ENCODE assay signal across 9 mouse cellular contexts in genomic region chr1:75244836-75245235, GRCm38 (mm10). TPM values are rescaled to one million over a fixed set of nuclear protein-coding genes. Genes with fewer than 3 reads are reported as not detected.
DNase-seq lines count a peak whose midpoint lies in the region; ATAC-seq and TF ChIP-seq lines count a peak whose summit lies in the region.
"Had no signal": no experiment of that assay in that cellular context is flagged by ENCODE, and none has a peak within 500 bp of the region (broad histone marks: within the 10 kb centered on the region; RNA-seq: fewer than 3 reads in every experiment).

No protein-coding gene starts in this region.

- H3K4me2 ChIP-seq in hindbrain, embryonic 15.5 days, result no peak overlapping the region
- H3K4me2 ChIP-seq in limb, embryonic 13.5 days (replicated peaks), result no peak overlapping the region
- no peak overlapping the region for H3K4me2 ChIP-seq in midbrain, postnatal 0 days (ENCODE audit: low read depth, low read length, poor library complexity, severe bottlenecking)

- H3K27me3 ChIP-seq in hindbrain, embryonic 15.5 days, result no peaks in the 10 kb centered on the region
- H3K27me3 ChIP-seq in limb, embryonic 13.5 days, result no peaks in the 10 kb centered on the region
- no peaks in the 10 kb centered on the region for H3K27me3 ChIP-seq in midbrain, postnatal 0 days (ENCODE audit: insufficient read depth, low read length)

- H3K4me1 ChIP-seq in hindbrain, embryonic 15.5 days (replicated peaks), result no peaks in the 10 kb centered on the region; the same call in 1 of the 2 replicates
- peaks cover 10% of the 10 kb centered on the region for H3K4me1 ChIP-seq in limb, embryonic 13.5 days
- H3K4me1 ChIP-seq in midbrain, postnatal 0 days (ENCODE audit: insufficient read depth, low read length), result no peaks in the 10 kb centered on the region

- no peak overlapping the region for H3K4me3 ChIP-seq in hindbrain, embryonic 15.5 days
- no peak overlapping the region for H3K4me3 ChIP-seq in limb, embryonic 13.5 days
- no peak overlapping the region for H3K4me3 ChIP-seq in midbrain, postnatal 0 days (ENCODE audit: low read depth, low read length)

- DNase-seq in heart, adult 18-20 months, result peak; percentile 50 to 69
- DNase-seq in heart, adult 9 months (ENCODE audit: low spot score in 2 of 2), result no peak
- peak; percentile 95 for DNase-seq in ES-CJ7 (ENCODE audit: low read depth, low spot score)
- peak; percentile 75 for DNase-seq in embryo, embryonic 10 days (ENCODE audit: low spot score)
- DNase-seq in midbrain, postnatal 0 days (ENCODE audit: low spot score), result peak; percentile 85
- DNase-seq in urinary bladder, postnatal 25 days (ENCODE audit: low spot score), result no peak

- no peak; the same call in 1 of the 2 replicates for TF ChIP-seq CTCF in midbrain, postnatal 0 days (IDR thresholded peaks at IDR 0.05)

- peak; percentile 74 for ATAC-seq in hindbrain, embryonic 15.5 days (ENCODE audit: low FRiP score, low read depth)
- ATAC-seq in limb, embryonic 13.5 days (ENCODE audit: low FRiP score, low read depth), result peak; percentile 60; the same call in 1 of the 2 replicates
- peak; percentile 54 for ATAC-seq in midbrain, postnatal 0 days (ENCODE audit: low FRiP score)

- H3K9ac ChIP-seq in hindbrain, embryonic 15.5 days, result no peak overlapping the region
- H3K9ac ChIP-seq in limb, embryonic 13.5 days, result no peak overlapping the region
- no peak overlapping the region for H3K9ac ChIP-seq in midbrain, postnatal 0 days (replicated peaks; ENCODE audit: low read length, poor library complexity, severe bottlenecking)

- H3K9me3 ChIP-seq in hindbrain, embryonic 15.5 days, result no peaks in the 10 kb centered on the region
- H3K9me3 ChIP-seq in limb, embryonic 13.5 days, result no peaks in the 10 kb centered on the region
- H3K9me3 ChIP-seq in midbrain, postnatal 0 days (ENCODE audit: low read length), result no peaks in the 10 kb centered on the region

- peaks cover 17% of the 10 kb centered on the region for H3K36me3 ChIP-seq in hindbrain, embryonic 15.5 days
- peaks cover 36% of the 10 kb centered on the region for H3K36me3 ChIP-seq in limb, embryonic 13.5 days
- H3K36me3 ChIP-seq in midbrain, postnatal 0 days (ENCODE audit: insufficient read depth, low read length), result peaks cover 23% of the 10 kb centered on the region

- 24% methylated on average over 4 of the region's 4 CpGs for WGBS in hindbrain, embryonic 15.5 days
- WGBS in limb, embryonic 13.5 days, result 24% methylated on average over 4 of the region's 4 CpGs
- 12% methylated on average over 4 of the region's 4 CpGs for WGBS in midbrain, postnatal 0 days

- no peak overlapping the region for H3K27ac ChIP-seq in hindbrain, embryonic 15.5 days (replicated peaks)
- no peak overlapping the region for H3K27ac ChIP-seq in limb, embryonic 13.5 days
- no peak overlapping the region for H3K27ac ChIP-seq in midbrain, postnatal 0 days (ENCODE audit: low read depth, low read length)

RNA-seq across cellular contexts. Expression of gene Dnajb2, which starts 8.6 kb away (rescaled TPM):
- 100 to 1,000 TPM; 123 to 127 TPM for total RNA-seq in heart, adult 18-20 months (2021)
- 72.5 and 85.0 TPM in 2 replicates for polyA plus RNA-seq in hindbrain, embryonic 15.5 days (2015; fragmentation: Nextera tagmentation; extraction: Ambion mirVana)
- polyA plus RNA-seq in limb, embryonic 13.5 days (2015; fragmentation: Nextera tagmentation; extraction: Ambion mirVana), result 41.9 and 45.4 TPM in 2 replicates
- 43.6 and 46.7 TPM in 2 replicates for total RNA-seq in midbrain, postnatal 0 days (2014; rRNA removed)
- polyA plus RNA-seq in midbrain, postnatal 0 days (2015; fragmentation: Nextera tagmentation; extraction: Ambion mirVana), result 61.7 and 65.1 TPM in 2 replicates

RNA-seq across cellular contexts. Expression of gene A630095N17Rik, which starts 12.9 kb away (rescaled TPM):
- not detected for total RNA-seq in heart, adult 18-20 months (2021)
- polyA plus RNA-seq in hindbrain, embryonic 15.5 days (2015; fragmentation: Nextera tagmentation; extraction: Ambion mirVana), result not detected in 2 replicates
- not detected in 2 replicates for polyA plus RNA-seq in limb, embryonic 13.5 days (2015; fragmentation: Nextera tagmentation; extraction: Ambion mirVana)
- not detected in 2 replicates for total RNA-seq in midbrain, postnatal 0 days (2014; rRNA removed)
- polyA plus RNA-seq in midbrain, postnatal 0 days (2015; fragmentation: Nextera tagmentation; extraction: Ambion mirVana), result not detected in 2 replicates
- total RNA-seq: left cerebral cortex, postnatal 10 days had no signal

RNA-seq across cellular contexts. Expression of gene Ptprn, which starts 19.5 kb away (rescaled TPM):
- 1 to 10 TPM; 1.2 to 2.0 TPM for total RNA-seq in heart, adult 18-20 months (2021)
- 30.4 and 33.5 TPM in 2 replicates for polyA plus RNA-seq in hindbrain, embryonic 15.5 days (2015; fragmentation: Nextera tagmentation; extraction: Ambion mirVana)
- polyA plus RNA-seq in limb, embryonic 13.5 days (2015; fragmentation: Nextera tagmentation; extraction: Ambion mirVana), result 0.23 and 0.24 TPM in 2 replicates
- 116 and 127 TPM in 2 replicates for total RNA-seq in midbrain, postnatal 0 days (2014; rRNA removed)
- polyA plus RNA-seq in midbrain, postnatal 0 days (2015; fragmentation: Nextera tagmentation; extraction: Ambion mirVana), result 51.4 and 52.2 TPM in 2 replicates

RNA-seq across cellular contexts. Expression of gene Tuba4a, which starts 25.2 kb away (rescaled TPM):
- 1,000 to 10,000 TPM in 1 of 2 experiments, 100 to 1,000 TPM in 1; 973 to 1,125 TPM for total RNA-seq in heart, adult 18-20 months (2021)
- 26.8 and 28.1 TPM in 2 replicates for polyA plus RNA-seq in hindbrain, embryonic 15.5 days (2015; fragmentation: Nextera tagmentation; extraction: Ambion mirVana)
- 22.7 and 27.1 TPM in 2 replicates for polyA plus RNA-seq in limb, embryonic 13.5 days (2015; fragmentation: Nextera tagmentation; extraction: Ambion mirVana)
- 99.2 and 165 TPM in 2 replicates for total RNA-seq in midbrain, postnatal 0 days (2014; rRNA removed)
- polyA plus RNA-seq in midbrain, postnatal 0 days (2015; fragmentation: Nextera tagmentation; extraction: Ambion mirVana), result 87.0 and 115 TPM in 2 replicates

RNA-seq across cellular contexts. Expression of gene Resp18, which starts 33.4 kb away (rescaled TPM):
- total RNA-seq in heart, adult 18-20 months (2021), result not detected
- 203 and 214 TPM in 2 replicates for polyA plus RNA-seq in hindbrain, embryonic 15.5 days (2015; fragmentation: Nextera tagmentation; extraction: Ambion mirVana)
- not detected in 2 replicates for polyA plus RNA-seq in limb, embryonic 13.5 days (2015; fragmentation: Nextera tagmentation; extraction: Ambion mirVana)
- total RNA-seq in midbrain, postnatal 0 days (2014; rRNA removed), result 302 and 332 TPM in 2 replicates
- polyA plus RNA-seq in midbrain, postnatal 0 days (2015; fragmentation: Nextera tagmentation; extraction: Ambion mirVana), result 409 and 416 TPM in 2 replicates

Comparison
In these comparisons a context has a peak if more than half of its experiments do, and no peak if none do; other contexts are left out.
1. DNase-seq: peak in heart, adult 18-20 months (2 of 2), ES-CJ7 (single experiment), embryo, embryonic 10 days (single experiment) and midbrain, postnatal 0 days (single experiment); none in heart, adult 9 months (0 of 2) and urinary bladder, postnatal 25 days (single experiment).
2. RNA of gene Ptprn, which starts 19.5 kb away (polyA plus RNA-seq): 51.4 to 52.2 TPM in midbrain, postnatal 0 days and 30.4 to 33.5 TPM in hindbrain, embryonic 15.5 days; 0.23 to 0.24 TPM in limb, embryonic 13.5 days; every median in the first group is over 10 times any median in the second.
3. Peak in every context shown above with its lines, with median percentiles within 50 percentile points of each other: ATAC-seq.